Mouse (Mus musculus): ENCODE results near the gene Gnaq.
"Not testable (repeated sequence)": the region's sequence is repeated elsewhere in the genome, so short reads cannot be mapped to it uniquely, and the experiment has no call there.

GRCm38 (mm10) chr19:16164396-16164795 lies 31.8 kb downstream of the Gnaq start:
- not testable (repeated sequence) for TF ChIP-seq CTCF (IDR thresholded peaks at IDR 0.05; ENCODE audit: control insufficient read depth, insufficient read depth, low read length); POLR2A (IDR thresholded peaks at IDR 0.05; ENCODE audit: borderline replicate concordance, control insufficient read depth, low read depth, low read length)
